Mouse (Mus musculus): ENCODE results near the gene Serping1. TPM values are rescaled to one million over a fixed set of nuclear protein-coding genes. Genes with fewer than 3 reads are reported as not detected.

Serping1 gene
- polyA plus RNA-seq, 1 experiment from 2014 or later, result 62.5 TPM

DNA sequence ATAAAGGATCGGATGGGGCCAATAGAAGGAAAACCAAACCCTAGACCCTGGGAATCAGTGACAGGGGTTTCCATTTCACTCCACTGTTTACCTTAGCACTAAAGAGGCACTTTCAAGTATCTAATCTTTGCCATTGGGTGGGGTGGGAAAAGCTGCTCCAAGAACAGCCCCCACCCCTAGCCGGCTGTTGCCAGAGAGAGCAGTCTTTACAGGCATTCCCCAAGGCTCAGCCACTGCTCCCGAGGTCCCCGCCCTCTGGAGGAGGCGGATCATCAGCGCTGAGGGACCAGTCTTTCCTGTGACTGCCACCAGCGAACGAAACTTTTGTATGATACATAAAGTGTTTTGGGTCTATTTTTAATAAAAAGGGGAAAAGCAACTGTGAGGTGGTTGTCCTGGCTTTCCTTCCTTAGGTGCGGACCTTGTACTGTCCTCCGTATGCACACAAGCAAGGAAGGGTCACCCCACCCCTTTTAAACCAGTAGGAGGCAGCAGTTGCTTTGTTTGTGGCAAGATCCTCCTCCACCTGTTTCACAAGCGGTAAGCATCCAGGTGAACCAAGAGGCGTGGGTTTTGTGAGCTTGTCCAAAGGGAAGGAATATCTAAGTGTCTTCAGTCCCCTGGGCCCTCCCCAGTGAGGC, 36.9 kb downstream of the Serping1 start:
- WGBS, result 0% methylated on average over 12 of the region's 12 CpGs
- no peaks in the 10 kb centered on the region for H3K36me3 ChIP-seq (ENCODE audit: control insufficient read depth, insufficient read depth, low read length)
- peak; percentile 51 for ATAC-seq
- H3K4me2 ChIP-seq (ENCODE audit: low read depth, low read length), result peak overlapping the region; percentile 38
- no peaks in the 10 kb centered on the region for H3K9me3 ChIP-seq (ENCODE audit: control insufficient read depth, low read length)
- 0 out of 2 replicates have a peak overlapping the region, but pooled peaks have one; percentile 5 for H3K27ac ChIP-seq (ENCODE audit: low read length)
- peaks cover 62% of the 10 kb centered on the region for H3K4me1 ChIP-seq (ENCODE audit: control insufficient read depth, insufficient read depth, low read length)
- H3K4me3 ChIP-seq (ENCODE audit: low read length), result peak overlapping the region; percentile 21
- 0 out of 2 replicates have a peak overlapping the region, but pooled peaks have one; percentile 13 for H3K9ac ChIP-seq (ENCODE audit: low read depth, low read length)
- H3K27me3 ChIP-seq (replicated peaks; ENCODE audit: control insufficient read depth, insufficient read depth, low read length), result peaks cover 9% of the 10 kb centered on the region

DNA sequence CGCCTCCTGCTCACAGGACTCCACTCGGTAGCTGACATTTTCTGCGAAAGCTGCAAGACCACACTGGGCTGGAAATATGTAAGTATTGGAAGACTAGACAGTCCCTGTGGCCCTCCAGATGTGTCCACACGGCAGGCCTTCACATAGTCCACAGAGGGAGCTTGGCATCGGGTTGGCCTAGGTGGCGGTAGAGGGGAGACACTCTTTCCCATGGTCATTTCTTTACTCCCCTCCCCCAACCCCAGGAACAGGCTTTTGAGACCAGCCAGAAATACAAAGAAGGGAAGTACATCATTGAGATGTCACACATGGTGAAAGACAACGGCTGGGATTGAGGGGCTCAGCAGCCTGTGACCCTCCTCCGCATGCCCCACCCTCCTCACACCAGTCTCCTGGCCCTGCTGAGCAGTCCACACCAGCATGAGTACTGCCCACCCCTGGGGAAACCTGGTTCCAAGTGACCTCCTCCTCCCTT, 37.8 kb downstream of the Serping1 start:
- H3K9ac ChIP-seq (ENCODE audit: low read depth, low read length), result 0 out of 2 replicates have a peak overlapping the region, but pooled peaks have one; percentile 41
- no peaks in the 10 kb centered on the region for H3K36me3 ChIP-seq (ENCODE audit: control insufficient read depth, insufficient read depth, low read length)
- H3K27me3 ChIP-seq (replicated peaks; ENCODE audit: control insufficient read depth, insufficient read depth, low read length), result peaks cover 9% of the 10 kb centered on the region
- peaks cover 60% of the 10 kb centered on the region for H3K4me1 ChIP-seq (ENCODE audit: control insufficient read depth, insufficient read depth, low read length)
- H3K4me2 ChIP-seq (ENCODE audit: low read depth, low read length), result peak overlapping the region; percentile 21; the same call in 1 of the 2 replicates
- H3K27ac ChIP-seq (ENCODE audit: low read length), result peak overlapping the region; percentile 25; the same call in 1 of the 2 replicates
- no peak overlapping the region for H3K4me3 ChIP-seq (ENCODE audit: low read length)
- 10% methylated on average over 8 of the region's 8 CpGs for WGBS
- ATAC-seq, result peak; percentile 14
- H3K9me3 ChIP-seq (ENCODE audit: control insufficient read depth, low read length), result no peaks in the 10 kb centered on the region

DNA sequence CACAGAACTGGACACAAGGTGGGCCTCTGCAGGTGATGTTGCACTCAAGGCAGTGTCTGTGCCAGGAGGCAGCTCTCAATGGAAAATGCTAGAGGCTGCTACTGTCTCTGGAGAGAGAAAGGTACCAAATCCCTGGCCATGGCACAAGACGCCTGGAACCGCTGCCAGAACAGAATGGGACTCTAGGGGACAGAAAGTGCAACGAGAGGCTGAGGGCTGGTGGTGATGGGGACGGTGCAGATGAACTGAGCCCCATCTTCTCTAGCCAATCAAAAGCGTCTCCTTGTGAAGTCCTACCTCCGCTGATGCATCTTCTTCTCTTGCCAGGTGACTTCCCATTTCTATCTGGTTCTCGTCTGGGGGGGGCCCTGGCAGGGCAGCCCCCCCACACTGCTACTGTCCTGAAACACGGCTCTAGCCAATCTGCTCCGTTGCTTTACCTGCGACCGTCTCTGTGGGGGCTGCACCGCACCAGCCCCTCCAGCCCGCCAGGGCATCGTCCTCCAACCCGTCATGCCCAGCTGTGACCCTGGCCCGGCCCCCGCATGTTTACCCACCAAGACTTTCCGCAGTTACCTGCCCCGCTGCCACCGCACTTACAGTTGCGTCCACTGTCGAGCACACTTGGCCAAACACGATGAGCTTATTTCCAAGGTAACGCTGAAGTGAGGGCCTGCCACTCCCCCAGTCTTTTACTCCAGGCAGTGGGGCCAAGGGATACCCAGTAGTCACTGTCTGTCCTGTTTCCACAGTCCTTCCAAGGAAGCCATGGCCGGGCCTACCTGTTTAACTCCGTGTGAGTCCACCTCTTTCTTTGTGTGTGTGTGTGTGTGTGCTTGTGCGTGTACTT, 38.7 kb downstream of the Serping1 start:
- Histone ChIP-seq H3K4me3 (ENCODE audit: low read length) (peak overlapping the region; percentile 12; the same call in 1 of the 2 replicates), H3K4me1 (ENCODE audit: control insufficient read depth, insufficient read depth, low read length) (peaks cover 52% of the 10 kb centered on the region), H3K27ac (ENCODE audit: low read length) (no peak overlapping the region), H3K9ac (ENCODE audit: low read depth, low read length) (peak overlapping the region; percentile 16; the same call in 1 of the 2 replicates), H3K9me3 (ENCODE audit: control insufficient read depth, low read length) (no peaks in the 10 kb centered on the region), H3K4me2 (ENCODE audit: low read depth, low read length) (no peak overlapping the region), H3K27me3 (replicated peaks; ENCODE audit: control insufficient read depth, insufficient read depth, low read length) (peaks cover 9% of the 10 kb centered on the region), H3K36me3 (ENCODE audit: control insufficient read depth, insufficient read depth, low read length) (no peaks in the 10 kb centered on the region)
- no peak for ATAC-seq
- 5% methylated on average over 27 of the region's 27 CpGs for WGBS

DNA sequence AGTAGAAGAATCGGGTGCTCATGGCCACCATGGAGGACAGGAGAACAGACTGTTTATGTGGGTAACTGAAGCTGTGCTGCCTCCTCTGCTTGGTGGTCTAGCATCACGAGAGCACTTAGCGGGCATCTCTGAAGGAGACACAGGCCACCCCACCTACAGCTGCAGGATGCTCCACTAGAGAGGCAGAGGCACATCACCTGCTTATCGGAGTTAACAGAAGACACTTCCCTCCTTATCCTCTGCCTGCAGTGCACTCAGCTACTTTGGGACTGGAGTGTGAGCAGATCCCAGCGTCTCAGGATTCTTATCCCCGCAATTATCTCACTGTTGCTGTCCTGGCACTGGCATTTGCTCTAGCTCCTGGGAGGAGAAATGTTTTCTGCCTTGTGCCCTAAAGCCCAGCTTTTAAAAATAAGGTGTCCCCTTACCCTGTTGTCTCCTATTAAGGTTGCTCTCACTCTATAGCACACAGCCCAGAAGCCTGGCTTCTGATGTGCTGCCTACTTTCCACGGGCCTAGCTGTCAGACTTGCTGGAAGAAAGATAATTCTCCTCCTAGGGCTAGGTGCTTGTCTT, 39.8 kb downstream of the Serping1 start:
- H3K36me3 ChIP-seq (ENCODE audit: control insufficient read depth, insufficient read depth, low read length), result no peaks in the 10 kb centered on the region
- 13% methylated on average over 7 of the region's 7 CpGs for WGBS
- no peaks in the 10 kb centered on the region for H3K9me3 ChIP-seq (ENCODE audit: control insufficient read depth, low read length)
- H3K4me1 ChIP-seq (ENCODE audit: control insufficient read depth, insufficient read depth, low read length), result peaks cover 45% of the 10 kb centered on the region
- no peak overlapping the region for H3K27ac ChIP-seq (ENCODE audit: low read length)
- H3K4me3 ChIP-seq (ENCODE audit: low read length), result peak overlapping the region; percentile 45; the same call in 1 of the 2 replicates
- H3K27me3 ChIP-seq (replicated peaks; ENCODE audit: control insufficient read depth, insufficient read depth, low read length), result peaks cover 9% of the 10 kb centered on the region
- H3K9ac ChIP-seq (ENCODE audit: low read depth, low read length), result no peak overlapping the region
- H3K4me2 ChIP-seq (ENCODE audit: low read depth, low read length), result peak overlapping the region; percentile 65
- 0 out of 2 replicates have a peak, but pooled peaks have one; percentile 24 for ATAC-seq

DNA sequence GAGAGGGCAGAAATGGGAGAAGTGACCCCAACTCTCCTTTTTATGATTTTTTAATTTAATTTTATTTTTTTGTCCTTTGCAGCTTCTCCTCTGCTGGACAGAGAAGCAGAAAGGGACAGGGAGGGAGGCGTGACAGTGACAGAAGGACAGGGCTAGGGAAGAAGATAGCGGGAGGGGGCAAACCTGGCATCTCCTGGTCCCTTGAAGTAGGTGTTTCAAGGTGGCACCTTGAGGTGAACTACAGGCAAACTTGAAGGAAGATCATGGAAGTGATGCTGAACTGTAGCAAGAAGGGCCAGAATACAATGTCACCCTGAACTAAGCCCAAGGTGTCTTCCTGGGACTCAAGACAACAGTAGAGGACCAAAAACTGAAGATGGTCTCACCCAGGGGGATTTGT, 40.3 kb downstream of the Serping1 start:
- H3K27ac ChIP-seq (ENCODE audit: low read length), result no peak overlapping the region
- WGBS, result 5% methylated on average over 2 of the region's 2 CpGs
- H3K27me3 ChIP-seq (replicated peaks; ENCODE audit: control insufficient read depth, insufficient read depth, low read length), result peaks cover 9% of the 10 kb centered on the region
- H3K4me3 ChIP-seq (ENCODE audit: low read length), result peak overlapping the region; percentile 45
- H3K36me3 ChIP-seq (ENCODE audit: control insufficient read depth, insufficient read depth, low read length), result no peaks in the 10 kb centered on the region
- H3K4me2 ChIP-seq (ENCODE audit: low read depth, low read length), result peak overlapping the region; percentile 65
- no peaks in the 10 kb centered on the region for H3K9me3 ChIP-seq (ENCODE audit: control insufficient read depth, low read length)
- H3K9ac ChIP-seq (ENCODE audit: low read depth, low read length), result peak overlapping the region; percentile 59; the same call in 1 of the 2 replicates
- no peak for ATAC-seq
- H3K4me1 ChIP-seq (ENCODE audit: control insufficient read depth, insufficient read depth, low read length), result peaks cover 45% of the 10 kb centered on the region

DNA sequence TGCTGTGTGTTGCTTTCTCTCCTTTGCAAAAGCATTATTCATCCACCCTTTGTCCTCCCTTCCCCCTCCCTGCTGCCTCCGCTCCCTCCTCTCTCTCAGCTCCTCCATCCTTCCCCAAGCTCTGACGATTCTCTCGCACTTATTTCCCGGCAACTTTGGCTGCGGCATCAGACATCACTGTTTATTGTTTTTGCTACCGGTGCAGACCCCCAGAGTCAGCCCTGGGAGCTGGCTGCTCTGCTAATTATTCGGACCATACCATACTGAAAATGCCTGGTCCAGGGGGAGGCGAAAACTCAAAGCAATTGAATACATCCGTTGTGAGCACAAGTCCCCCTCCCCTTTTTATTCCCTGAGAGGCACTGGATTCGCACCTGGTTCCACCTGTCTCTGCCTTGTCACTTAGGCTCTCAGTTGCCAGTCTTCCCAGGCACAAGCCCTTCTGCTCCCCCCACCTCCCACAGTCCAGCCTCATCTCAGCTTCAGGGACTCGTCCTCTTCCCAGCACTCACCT, 40.8 kb downstream of the Serping1 start:
- no peak overlapping the region for H3K27ac ChIP-seq (ENCODE audit: low read length)
- no peak for ATAC-seq

DNA sequence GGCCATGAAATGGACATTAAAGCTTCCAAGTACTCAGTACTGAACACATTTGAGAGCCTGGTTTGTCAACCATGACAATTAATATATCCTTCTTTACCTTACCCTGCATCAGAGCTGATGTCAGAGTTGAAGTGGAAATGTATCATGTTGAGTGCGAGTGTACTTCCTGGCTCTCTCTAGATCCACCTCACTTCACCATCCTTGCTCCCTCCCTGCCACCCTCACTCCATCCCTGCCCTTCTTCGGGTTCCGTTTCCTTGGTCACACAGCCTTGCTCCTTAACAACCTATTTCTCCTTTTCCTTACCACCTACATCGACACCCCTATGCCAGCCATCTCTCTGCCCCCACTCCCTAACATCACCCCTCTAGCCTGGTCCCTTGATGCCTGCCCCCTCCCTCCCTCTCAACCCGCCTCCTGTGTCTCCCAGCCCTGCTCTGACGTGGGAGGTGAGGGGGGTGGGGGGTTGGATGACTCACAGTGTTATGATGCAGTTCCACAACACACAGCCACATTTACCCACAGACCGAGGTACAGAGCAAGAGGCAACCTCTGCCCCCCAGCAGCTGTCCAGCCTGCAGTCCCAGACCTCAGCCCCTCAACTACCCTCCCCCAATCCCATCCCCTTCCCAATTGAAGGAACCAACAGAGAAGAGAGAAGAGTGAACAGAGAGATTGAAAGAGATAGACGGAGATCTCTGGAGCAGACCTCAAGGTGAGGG, 41.5 kb downstream of the Serping1 start, which contains the start of gene Ypel4:
Ypel4 (plus strand) TSS at position 480 of the 722 bp plus-strand sequence.
- no peak within 1 kb of the TSS for H3K27ac ChIP-seq (ENCODE audit: low read length)
- peak within 1 kb of the TSS; percentile 59 for H3K9ac ChIP-seq (ENCODE audit: low read depth, low read length)
- no peaks in the 10 kb centered on the region for H3K9me3 ChIP-seq (ENCODE audit: control insufficient read depth, low read length)
- H3K4me2 ChIP-seq (ENCODE audit: low read depth, low read length), result peak within 1 kb of the TSS; percentile 65
- peaks cover 9% of the 10 kb centered on the region for H3K27me3 ChIP-seq (replicated peaks; ENCODE audit: control insufficient read depth, insufficient read depth, low read length)
- peak within 1 kb of the TSS; percentile 45 for H3K4me3 ChIP-seq (ENCODE audit: low read length)
- H3K36me3 ChIP-seq (ENCODE audit: control insufficient read depth, insufficient read depth, low read length), result no peaks in the 10 kb centered on the region
- peaks cover 40% of the 10 kb centered on the region for H3K4me1 ChIP-seq (ENCODE audit: control insufficient read depth, insufficient read depth, low read length)
- WGBS, result under 1% methylated on average over 8 of the region's 8 CpGs
- peak; percentile 32 for ATAC-seq

More for the DNA sequence above, 40.8 kb downstream of the Serping1 start:
- Histone ChIP-seq H3K4me3 (ENCODE audit: low read length) (peak overlapping the region; percentile 45), H3K4me2 (ENCODE audit: low read depth, low read length) (peak overlapping the region; percentile 65), H3K27me3 (replicated peaks; ENCODE audit: control insufficient read depth, insufficient read depth, low read length) (peaks cover 9% of the 10 kb centered on the region), H3K9ac (ENCODE audit: low read depth, low read length) (peak overlapping the region; percentile 59), H3K36me3 (ENCODE audit: control insufficient read depth, insufficient read depth, low read length) (no peaks in the 10 kb centered on the region), H3K4me1 (ENCODE audit: control insufficient read depth, insufficient read depth, low read length) (peaks cover 45% of the 10 kb centered on the region), H3K9me3 (ENCODE audit: control insufficient read depth, low read length) (no peaks in the 10 kb centered on the region)
- under 1% methylated on average over 11 of the region's 11 CpGs for WGBS

DNA sequence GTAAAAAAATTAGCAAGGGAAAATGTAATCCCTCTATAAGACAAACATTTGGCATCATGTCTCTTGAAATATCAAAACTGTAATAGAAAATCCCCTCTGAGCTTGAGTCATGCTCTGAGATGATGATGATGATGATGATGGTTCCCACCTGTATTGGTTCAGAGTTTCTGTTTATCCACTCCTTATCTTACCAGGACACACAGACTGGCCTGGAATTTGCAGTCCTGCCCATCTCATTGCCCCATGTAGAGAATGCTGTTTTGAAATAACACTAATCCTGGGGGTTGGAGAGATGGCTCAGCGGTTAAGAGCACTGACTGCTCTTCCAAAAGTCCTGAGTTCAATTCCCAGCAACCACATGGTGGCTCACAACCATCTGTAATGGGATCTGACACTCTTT, 42.9 kb downstream of the Serping1 start:
- Histone ChIP-seq H3K4me1 (ENCODE audit: control insufficient read depth, insufficient read depth, low read length) (peaks cover 28% of the 10 kb centered on the region), H3K36me3 (ENCODE audit: control insufficient read depth, insufficient read depth, low read length) (no peaks in the 10 kb centered on the region), H3K4me2 (ENCODE audit: low read depth, low read length) (no peak overlapping the region), H3K27me3 (replicated peaks; ENCODE audit: control insufficient read depth, insufficient read depth, low read length) (peaks cover 9% of the 10 kb centered on the region), H3K27ac (ENCODE audit: low read length) (no peak overlapping the region), H3K4me3 (ENCODE audit: low read length) (no peak overlapping the region), H3K9me3 (ENCODE audit: control insufficient read depth, low read length) (no peaks in the 10 kb centered on the region), H3K9ac (ENCODE audit: low read depth, low read length) (no peak overlapping the region)
- no peak for ATAC-seq
- WGBS, result 62% methylated on average over 1 of the region's 1 CpGs

Measured in intestine, embryonic 16.5 days (tissue).